Mouse (Mus musculus) liver, embryonic 15.5 days (tissue): ENCODE data around the gene Vash2. TPM values are rescaled to one million over a fixed set of nuclear protein-coding genes. Genes with fewer than 3 reads are reported as not detected.

ENCODE experiments used
- ATAC-seq: fragments of 200-750 bp; cut with Nextera tagmentation; 2 replicates; pipeline ENCODE4 v1.8.0; 2017; ENCODE audit warnings: moderate number of reproducible peaks, mild to moderate bottlenecking, moderate library complexity; ENCODE audit not compliant: insufficient read depth
- H3K27ac ChIP-seq: fragments of 300-500 bp; sonication (generic); replicated peaks from 2 replicates; pipeline ENCODE4 v1.5.1; 2015; ENCODE audit warnings: mild to moderate bottlenecking, inconsistent platforms
- H3K27me3 ChIP-seq: fragments of 300-500 bp; sonication (generic); 2 replicates; pipeline ENCODE4 v1.6.1; 2015; ENCODE audit warnings: mild to moderate bottlenecking, inconsistent platforms
- H3K36me3 ChIP-seq: fragments of 300-500 bp; sonication (generic); replicated peaks from 2 replicates; pipeline ENCODE4 v1.6.1; 2015; ENCODE audit warnings: moderate library complexity, mild to moderate bottlenecking, inconsistent platforms
- H3K4me1 ChIP-seq: fragments of 300-500 bp; sonication (generic); replicated peaks from 2 replicates; pipeline ENCODE4 v1.6.1; 2015; ENCODE audit warnings: inconsistent platforms
- H3K4me2 ChIP-seq: fragments of 300-500 bp; sonication (generic); 2 replicates; pipeline ENCODE4 v1.6.1; 2015; ENCODE audit warnings: moderate library complexity, mild to moderate bottlenecking, inconsistent platforms
- H3K4me3 ChIP-seq: fragments of 300-500 bp; sonication (generic); replicated peaks from 2 replicates; pipeline ENCODE4 v1.5.1; 2015; ENCODE audit warnings: mild to moderate bottlenecking, inconsistent platforms
- H3K9ac ChIP-seq: fragments of 300-500 bp; sonication (generic); 2 replicates; pipeline ENCODE4 v1.6.1; 2015; ENCODE audit warnings: moderate library complexity, mild to moderate bottlenecking, inconsistent platforms
- H3K9me3 ChIP-seq: fragments of 300-500 bp; sonication (generic); replicated peaks from 2 replicates; pipeline ENCODE4 v1.6.1; 2016; ENCODE audit warnings: inconsistent platforms
- WGBS: fragments of 180-500 bp; shearing (Covaris S2); methylation state at CpG from one replicate; pipeline ENCODE4 v1.1.7; 2015; ENCODE audit warnings: mixed read lengths; ENCODE audit not compliant: insufficient replicate concordance; 5-methylcytosine and 5-hydroxymethylcytosine counted together
- polyA plus RNA-seq: library from polyadenylated mRNA; unstranded; fragments of >200 nt; fragmentation: Nextera tagmentation; extraction: Ambion mirVana; gene quantifications from 2 replicates; pipeline ENCODE4 v1.2.1, GENCODE M21; 2015

Vash2 gene
- polyA plus RNA-seq, 1 experiment from 2014 or later = 1.2 TPM

- no peak for ATAC-seq
- H3K4me1 ChIP-seq = no peaks in the 10 kb centered on the region
- peaks cover 5% of the 10 kb centered on the region for H3K36me3 ChIP-seq
- H3K27me3 ChIP-seq = no peaks in the 10 kb centered on the region
- H3K27ac ChIP-seq = no peak overlapping the region
- H3K9ac ChIP-seq = no peak overlapping the region
- H3K4me3 ChIP-seq = no peak overlapping the region
- H3K4me2 ChIP-seq = no peak overlapping the region
- WGBS = 59% methylated on average over 6 of the region's 6 CpGs
- H3K9me3 ChIP-seq = no peaks in the 10 kb centered on the region
Observed at GRCm38 (mm10) chr1:191002201-191002600, 23.1 kb upstream of the Vash2 start.

- Histone ChIP-seq H3K9ac (no peak overlapping the region), H3K27ac (no peak overlapping the region), H3K27me3 (no peaks in the 10 kb centered on the region), H3K4me2 (no peak overlapping the region), H3K4me3 (no peak overlapping the region), H3K4me1 (no peaks in the 10 kb centered on the region), H3K36me3 (peaks cover 3% of the 10 kb centered on the region; the same call in 1 of the 2 replicates), H3K9me3 (no peaks in the 10 kb centered on the region)
- 77% methylated on average over 3 of the region's 3 CpGs for WGBS
- no peak for ATAC-seq
Observed at GRCm38 (mm10) chr1:191000686-191001085, 21.6 kb upstream of the Vash2 start.

- no peaks in the 10 kb centered on the region for H3K9me3 ChIP-seq
- no peak overlapping the region for H3K27ac ChIP-seq
- no peak overlapping the region for H3K9ac ChIP-seq
- WGBS = 31% methylated on average over 1 of the region's 1 CpGs
- no peak overlapping the region for H3K4me2 ChIP-seq
- H3K4me1 ChIP-seq = no peaks in the 10 kb centered on the region
- H3K36me3 ChIP-seq = no peaks in the 10 kb centered on the region
- H3K4me3 ChIP-seq = no peak overlapping the region
- H3K27me3 ChIP-seq = no peaks in the 10 kb centered on the region
- no peak for ATAC-seq
Observed at GRCm38 (mm10) chr1:190998027-190998426, 18.9 kb upstream of the Vash2 start.

- Histone ChIP-seq H3K36me3 (no peaks in the 10 kb centered on the region), H3K27ac (no peak overlapping the region), H3K4me3 (no peak overlapping the region), H3K27me3 (no peaks in the 10 kb centered on the region), H3K9me3 (no peaks in the 10 kb centered on the region), H3K9ac (no peak overlapping the region), H3K4me2 (no peak overlapping the region), H3K4me1 (no peaks in the 10 kb centered on the region)
- no peak for ATAC-seq
- WGBS = 42% methylated on average over 6 of the region's 6 CpGs
Observed at GRCm38 (mm10) chr1:190996346-190996877, 17.3 kb upstream of the Vash2 start.

- Histone ChIP-seq H3K27me3 (no peaks in the 10 kb centered on the region), H3K9me3 (no peaks in the 10 kb centered on the region), H3K4me2 (no peak overlapping the region), H3K9ac (no peak overlapping the region), H3K4me1 (no peaks in the 10 kb centered on the region), H3K27ac (no peak overlapping the region), H3K4me3 (no peak overlapping the region), H3K36me3 (no peaks in the 10 kb centered on the region)
- ATAC-seq = no peak
- 62% methylated on average over 7 of the region's 7 CpGs for WGBS
Observed at GRCm38 (mm10) chr1:190995548-190995947, 16.5 kb upstream of the Vash2 start.

GRCm38 (mm10) chr1:190989437-190990082 is 10.5 kb upstream of the Vash2 start:
- Histone ChIP-seq H3K36me3 (no peaks in the 10 kb centered on the region), H3K27me3 (no peaks in the 10 kb centered on the region), H3K4me1 (no peaks in the 10 kb centered on the region), H3K4me3 (no peak overlapping the region), H3K9ac (no peak overlapping the region), H3K4me2 (no peak overlapping the region), H3K9me3 (no peaks in the 10 kb centered on the region), H3K27ac (no peak overlapping the region)
- no peak for ATAC-seq
- 61% methylated on average over 9 of the region's 9 CpGs for WGBS

- 54% methylated on average over 4 of the region's 4 CpGs for WGBS
- H3K4me2 ChIP-seq = no peak overlapping the region
- no peak overlapping the region for H3K4me3 ChIP-seq
- H3K36me3 ChIP-seq = no peaks in the 10 kb centered on the region
- no peak overlapping the region for H3K9ac ChIP-seq
- ATAC-seq = no peak
- peaks cover 15% of the 10 kb centered on the region for H3K4me1 ChIP-seq
- no peaks in the 10 kb centered on the region for H3K9me3 ChIP-seq
- H3K27me3 ChIP-seq = peaks cover 54% of the 10 kb centered on the region
- H3K27ac ChIP-seq = no peak overlapping the region
Observed at GRCm38 (mm10) chr1:190981412-190981811, 2.3 kb upstream of the Vash2 start.

GRCm38 (mm10) chr1:190980470-190980869 is 1.4 kb upstream of the Vash2 start:
- H3K9me3 ChIP-seq = no peaks in the 10 kb centered on the region
- no peaks in the 10 kb centered on the region for H3K36me3 ChIP-seq
- H3K4me1 ChIP-seq = peaks cover 15% of the 10 kb centered on the region
- H3K27me3 ChIP-seq = peaks cover 63% of the 10 kb centered on the region
- H3K27ac ChIP-seq = no peak overlapping the region
- no peak overlapping the region for H3K9ac ChIP-seq
- H3K4me2 ChIP-seq = no peak overlapping the region
- WGBS = 47% methylated on average over 1 of the region's 1 CpGs
- no peak overlapping the region for H3K4me3 ChIP-seq
- ATAC-seq = no peak

GRCm38 (mm10) chr1:190978511-190979073 is 504 bp downstream of the Vash2 start:
- Histone ChIP-seq H3K4me3 (peak overlapping the region; percentile 47), H3K4me2 (peak overlapping the region; percentile 69), H3K4me1 (peaks cover 15% of the 10 kb centered on the region), H3K9me3 (no peaks in the 10 kb centered on the region), H3K27ac (no peak overlapping the region), H3K36me3 (no peaks in the 10 kb centered on the region), H3K9ac (no peak overlapping the region), H3K27me3 (peaks cover 82% of the 10 kb centered on the region)
- WGBS = 2% methylated on average over 46 of the region's 46 CpGs
- peak; percentile 28; the same call in 1 of the 2 replicates for ATAC-seq

- peaks cover 15% of the 10 kb centered on the region for H3K4me1 ChIP-seq
- H3K4me3 ChIP-seq = peak overlapping the region; percentile 47
- no peaks in the 10 kb centered on the region for H3K9me3 ChIP-seq
- no peak overlapping the region for H3K9ac ChIP-seq
- no peak overlapping the region for H3K27ac ChIP-seq
- peaks cover 88% of the 10 kb centered on the region for H3K27me3 ChIP-seq
- H3K4me2 ChIP-seq = peak overlapping the region; percentile 69
- ATAC-seq = no peak
- WGBS = 4% methylated on average over 22 of the region's 22 CpGs
- no peaks in the 10 kb centered on the region for H3K36me3 ChIP-seq
Observed at GRCm38 (mm10) chr1:190978001-190978400, 1.1 kb downstream of the Vash2 start.

GRCm38 (mm10) chr1:190976887-190977573 is 2.1 kb downstream of the Vash2 start:
- Histone ChIP-seq H3K27me3 (peaks cover 91% of the 10 kb centered on the region), H3K4me1 (peaks cover 15% of the 10 kb centered on the region), H3K27ac (no peak overlapping the region), H3K9me3 (no peaks in the 10 kb centered on the region), H3K36me3 (no peaks in the 10 kb centered on the region), H3K4me3 (no peak overlapping the region), H3K4me2 (no peak overlapping the region), H3K9ac (no peak overlapping the region)
- WGBS = 42% methylated on average over 11 of the region's 11 CpGs
- no peak for ATAC-seq
